Mouse (Mus musculus): ENCODE data around the gene Gm49394. TPM values are rescaled to one million over a fixed set of nuclear protein-coding genes. Genes with fewer than 3 reads are reported as not detected.

Gene Gm49394
- total RNA-seq, 2 experiments from 2014 or later, result 0.32 TPM; not detected in 1

DNA sequence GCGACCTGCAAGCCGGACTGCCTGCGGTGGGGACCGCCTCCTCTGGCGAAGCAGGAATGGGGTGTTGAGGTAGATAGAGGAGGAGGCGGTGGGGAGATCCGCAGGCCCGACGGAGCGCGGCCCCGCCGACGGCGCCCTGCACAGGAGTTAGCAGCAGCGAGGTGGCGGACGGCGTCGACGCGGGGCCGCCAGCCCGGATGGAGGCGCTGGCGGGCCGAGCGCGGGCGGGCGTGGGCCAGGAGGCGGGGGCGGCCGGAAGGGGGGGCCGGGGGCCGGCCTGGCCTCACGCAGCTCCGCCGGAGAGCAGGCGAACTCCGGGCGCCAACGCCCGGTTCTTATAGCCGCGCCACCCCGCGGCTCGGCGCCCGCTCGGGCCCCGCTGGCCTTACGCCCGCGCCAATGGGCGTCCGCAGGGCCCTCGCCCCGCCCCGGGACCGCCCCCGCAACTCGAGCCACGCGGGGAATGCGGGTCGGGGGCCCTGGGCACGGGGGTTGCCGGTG lies 10.5 kb downstream of the Gm49394 start:
- no peak for DNase-seq

DNA sequence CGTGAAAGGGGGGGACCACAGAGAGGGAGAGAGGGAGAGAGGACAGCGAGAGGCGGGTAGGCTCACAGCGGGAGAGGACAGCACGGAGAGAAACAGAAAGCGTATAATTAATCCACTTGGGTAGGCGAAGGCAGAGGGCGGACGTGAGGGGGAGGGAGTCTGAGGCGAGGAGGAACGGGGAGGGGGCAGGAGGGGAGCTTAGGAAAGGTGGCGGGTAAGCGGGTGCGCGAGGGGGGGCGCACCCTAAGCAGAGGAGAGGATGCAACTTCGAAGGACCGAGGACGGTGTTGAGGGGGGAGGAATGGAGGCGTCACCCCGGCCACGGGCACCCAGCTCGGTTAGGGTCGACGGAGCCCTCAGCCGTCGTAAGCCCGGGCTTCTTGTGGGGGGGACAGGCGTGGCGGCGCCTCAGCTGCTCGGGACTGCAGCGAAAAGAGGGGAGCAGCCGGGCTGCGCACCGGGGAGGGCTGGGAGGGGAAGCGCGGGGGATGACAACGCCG lies 11.0 kb downstream of the Gm49394 start:
- DNase-seq, result no peak

DNA sequence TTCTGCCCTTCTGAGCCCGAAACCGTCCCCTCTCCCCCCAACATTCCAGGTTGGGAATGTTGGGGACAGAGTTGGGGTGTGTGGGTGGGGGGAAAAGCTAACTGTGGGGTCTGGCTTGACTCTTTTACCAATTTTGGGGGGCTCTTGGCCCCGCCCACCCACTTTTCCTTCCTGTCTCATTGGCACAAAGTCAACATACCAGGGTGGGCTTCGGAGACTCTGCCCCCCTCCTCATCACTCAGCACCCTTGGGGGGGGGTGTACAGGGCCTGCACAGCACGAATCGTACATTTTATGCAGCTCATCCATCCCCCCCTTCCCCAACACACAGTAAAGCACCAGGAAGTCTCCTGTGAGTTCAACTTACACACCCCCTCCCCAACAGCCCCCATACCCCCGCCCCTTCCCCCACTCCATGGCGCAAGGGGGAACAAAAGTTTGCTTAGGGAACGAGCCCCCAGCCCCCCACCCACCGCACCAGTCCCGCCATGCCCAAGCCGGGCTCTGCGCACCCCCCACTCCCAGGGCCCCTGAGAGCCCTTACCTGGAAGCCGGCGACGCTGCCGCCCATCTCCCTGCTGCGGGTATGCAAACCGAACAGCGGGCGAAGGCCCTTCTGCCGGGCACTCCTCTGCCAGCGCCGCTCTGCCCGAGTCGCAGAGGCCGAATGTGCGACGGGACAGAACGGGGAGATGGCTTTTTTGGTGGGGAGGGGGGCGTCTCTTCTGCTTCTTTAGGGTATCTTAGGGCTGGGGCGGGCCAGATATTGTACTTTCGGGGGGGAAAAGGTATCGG lies 11.7 kb downstream of the Gm49394 start:
- DNase-seq, result no peak

DNA sequence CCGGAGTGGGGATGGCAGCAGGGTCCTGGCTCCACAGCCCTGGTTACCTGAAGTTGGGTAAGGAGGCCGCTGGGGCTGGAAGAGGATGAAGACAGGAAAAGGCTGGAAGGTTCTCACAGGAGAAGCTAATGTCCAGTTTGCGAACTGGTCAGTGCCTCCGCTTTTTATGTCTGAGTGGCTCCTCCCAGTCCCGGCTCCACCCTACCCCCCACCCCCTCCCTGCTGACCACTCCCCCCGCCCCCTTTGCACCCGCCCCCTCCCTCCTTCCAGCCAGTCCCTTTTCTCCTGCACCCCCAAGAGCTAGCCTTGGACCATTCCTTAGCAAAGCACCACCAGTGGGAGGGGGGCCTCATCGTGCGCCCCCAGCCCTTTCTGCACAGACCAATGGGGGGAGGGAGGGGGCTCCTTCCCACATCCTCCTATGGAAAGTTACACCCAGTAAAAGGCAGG lies 12.4 kb downstream of the Gm49394 start:
- DNase-seq, result no peak

DNA sequence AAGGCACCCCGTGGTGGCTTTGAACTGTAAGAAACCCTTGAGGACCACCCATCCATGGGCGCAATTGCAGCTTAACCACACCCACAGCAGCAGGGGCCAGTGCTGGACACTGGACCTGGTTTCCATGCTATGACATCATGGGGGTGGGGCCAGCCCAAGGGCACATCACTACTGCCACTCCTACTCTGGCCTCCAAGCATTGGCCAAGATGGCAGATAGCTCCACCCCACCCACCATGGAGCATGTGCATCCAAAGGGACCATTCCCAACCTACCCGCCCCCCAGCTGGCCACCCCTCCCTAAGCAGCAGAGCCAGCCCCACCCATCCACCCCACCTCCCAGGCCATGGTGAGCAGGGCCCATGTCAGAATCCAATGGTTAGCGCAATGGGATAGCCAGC lies 13.7 kb downstream of the Gm49394 start:
- DNase-seq, result no peak

DNA sequence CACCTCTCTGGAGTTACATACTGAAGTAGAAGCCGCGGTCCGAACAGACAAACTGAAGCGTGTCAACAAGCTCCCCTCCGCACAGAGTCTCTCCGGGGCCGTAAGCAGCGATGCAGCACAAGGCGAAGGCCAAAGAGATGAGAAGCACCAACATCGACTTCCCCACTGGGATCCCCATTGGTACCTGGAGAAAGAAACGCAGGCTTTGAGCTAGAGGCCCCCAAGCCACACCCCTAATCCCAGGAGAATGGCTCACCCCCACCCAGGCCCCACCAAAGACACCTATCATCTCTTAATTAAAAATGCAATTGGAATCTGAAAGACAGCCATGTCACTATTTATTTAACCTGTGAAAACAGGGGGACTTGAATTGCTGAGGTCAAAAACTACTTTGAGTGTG lies 14.1 kb downstream of the Gm49394 start:
- no peak for DNase-seq

DNA sequence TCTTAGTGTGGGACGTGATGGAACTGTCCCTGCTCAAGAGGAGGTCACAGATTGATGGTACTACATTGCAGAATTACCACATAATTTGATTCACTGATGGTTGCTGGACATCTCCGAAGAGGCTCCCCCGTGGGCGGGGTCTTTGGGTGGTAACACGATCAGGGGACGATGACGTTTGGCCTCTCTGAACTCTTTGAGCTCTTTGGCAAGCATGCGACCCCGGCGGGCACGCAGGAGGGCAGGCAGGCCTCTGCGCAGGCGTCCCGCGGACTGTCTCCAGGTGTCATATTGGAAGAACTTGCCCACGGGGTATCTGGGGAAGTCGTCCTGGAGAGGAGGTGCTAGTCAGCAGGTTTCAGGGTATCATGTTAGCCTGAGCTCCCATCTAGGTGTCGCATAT lies 16.0 kb downstream of the Gm49394 start:
- DNase-seq, result no peak

DNA sequence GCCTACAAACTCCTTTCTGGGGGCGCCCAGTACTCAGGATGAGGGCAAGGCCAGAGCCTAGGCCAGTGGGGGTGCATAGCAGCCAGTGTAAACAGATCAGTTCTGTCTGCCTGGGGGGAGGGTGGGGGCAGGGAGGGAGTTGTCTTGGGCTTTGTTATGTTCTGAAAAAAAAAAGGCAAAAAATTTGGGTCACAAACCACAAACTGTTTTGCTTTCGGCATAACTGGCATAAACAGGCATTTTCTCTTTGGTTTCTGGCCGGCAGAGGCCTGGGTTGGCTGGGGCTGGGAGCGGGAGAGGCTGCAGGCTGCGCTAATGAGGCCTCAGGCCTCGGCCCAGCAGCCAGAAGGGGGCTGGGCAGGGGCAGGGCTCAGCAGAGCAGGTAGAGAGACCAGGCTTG lies 23.1 kb downstream of the Gm49394 start:
- no peak for DNase-seq

DNA sequence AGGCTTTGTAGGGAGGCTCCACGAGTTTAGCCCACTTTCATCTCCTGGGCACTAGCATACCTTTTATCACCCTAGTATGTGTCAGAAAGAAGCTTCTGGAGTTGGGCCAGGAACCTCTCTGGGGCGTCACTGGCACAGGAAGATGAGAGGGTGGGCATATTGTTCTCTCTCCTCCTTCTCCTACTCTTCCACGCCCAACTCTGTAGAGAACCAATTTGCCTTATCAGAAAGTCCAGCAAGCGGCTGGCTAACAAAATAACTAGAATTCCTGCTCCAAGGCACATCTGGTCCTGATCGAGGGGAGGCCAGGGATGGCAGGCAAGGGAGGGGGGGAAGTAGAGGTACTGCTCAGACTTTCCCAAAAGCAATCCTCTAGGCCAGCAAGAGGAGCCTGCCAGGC lies 24.7 kb downstream of the Gm49394 start:
- DNase-seq, result no peak

DNA sequence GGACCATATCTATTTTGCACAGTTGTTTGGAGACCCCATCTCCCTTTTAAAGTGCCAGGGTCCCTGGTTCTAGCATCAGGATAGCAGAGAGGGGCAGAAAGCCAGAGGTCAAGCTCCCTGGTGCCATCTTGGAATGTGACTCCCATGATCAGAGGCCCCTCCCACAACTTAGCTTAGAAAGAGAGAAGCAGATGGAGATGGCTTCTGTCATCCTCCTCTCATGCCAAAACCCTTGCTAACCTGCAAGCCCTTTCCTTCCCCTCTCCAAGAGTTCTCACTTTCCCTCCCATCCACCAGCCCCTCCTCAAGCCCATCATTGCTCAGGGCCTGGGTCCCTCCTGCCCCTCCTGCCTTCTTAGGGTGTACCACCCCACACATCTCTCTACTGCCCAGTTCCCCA lies 33.6 kb downstream of the Gm49394 start:
- no peak for DNase-seq

DNA sequence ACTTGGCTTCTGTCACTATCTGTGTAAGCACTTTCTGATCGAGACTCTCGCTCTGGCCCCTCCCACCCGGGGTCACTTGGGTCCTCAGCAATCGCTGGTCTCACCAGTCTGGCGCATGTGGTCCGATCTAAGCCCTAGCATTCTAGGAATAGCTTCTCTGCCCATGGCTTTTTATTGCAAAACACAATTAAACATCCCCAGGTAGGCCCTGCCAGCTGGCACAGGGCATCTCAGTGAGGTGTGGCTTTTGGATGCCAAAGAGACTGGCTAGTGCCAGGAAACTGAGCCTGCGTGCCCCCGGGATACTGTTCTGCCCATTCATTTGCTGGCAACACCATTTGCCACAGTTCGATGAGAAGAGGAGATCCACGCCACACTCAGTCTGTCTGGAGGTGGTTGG lies 39.1 kb downstream of the Gm49394 start:
- no peak for DNase-seq

DNA sequence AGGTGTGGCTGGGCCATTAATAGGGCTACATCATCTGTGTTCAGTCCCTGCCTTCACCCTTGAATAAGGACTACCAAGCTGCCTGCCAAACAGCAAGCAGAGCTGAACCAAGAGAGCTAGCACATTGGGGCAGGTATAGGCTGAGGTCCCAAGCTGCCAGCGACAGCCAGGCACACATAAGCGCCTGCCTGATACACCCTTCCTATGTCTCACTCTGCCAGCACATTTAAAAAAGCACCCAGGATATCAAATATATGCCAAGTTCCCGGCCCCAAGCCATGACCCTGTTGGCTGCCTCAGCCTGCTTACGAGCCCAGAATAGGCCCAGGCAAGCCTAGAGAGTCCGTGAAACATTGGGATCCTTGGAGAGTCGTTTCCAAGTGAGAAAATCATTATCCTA lies 39.9 kb downstream of the Gm49394 start:
- no peak for DNase-seq

DNA sequence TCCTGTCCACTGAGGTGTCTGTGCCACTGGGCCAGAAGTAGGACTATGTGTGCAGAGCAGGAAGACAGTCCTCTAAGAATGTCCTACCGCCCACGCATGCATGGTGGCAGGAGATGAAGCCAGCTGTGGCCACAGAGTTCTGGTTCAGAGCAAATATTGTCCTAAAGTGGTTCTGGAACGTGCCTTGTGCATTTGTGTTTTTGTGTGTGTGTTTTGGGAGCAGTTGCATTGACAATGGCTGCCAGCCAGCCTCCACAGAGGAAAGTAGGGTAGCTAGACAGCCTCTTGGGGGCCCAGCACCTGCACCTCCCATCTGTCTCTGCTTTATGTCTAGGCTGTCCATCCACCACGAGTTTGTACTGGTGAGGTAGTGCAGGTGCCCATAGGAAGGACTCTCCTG lies 47.6 kb downstream of the Gm49394 start:
- DNase-seq, result no peak

DNA sequence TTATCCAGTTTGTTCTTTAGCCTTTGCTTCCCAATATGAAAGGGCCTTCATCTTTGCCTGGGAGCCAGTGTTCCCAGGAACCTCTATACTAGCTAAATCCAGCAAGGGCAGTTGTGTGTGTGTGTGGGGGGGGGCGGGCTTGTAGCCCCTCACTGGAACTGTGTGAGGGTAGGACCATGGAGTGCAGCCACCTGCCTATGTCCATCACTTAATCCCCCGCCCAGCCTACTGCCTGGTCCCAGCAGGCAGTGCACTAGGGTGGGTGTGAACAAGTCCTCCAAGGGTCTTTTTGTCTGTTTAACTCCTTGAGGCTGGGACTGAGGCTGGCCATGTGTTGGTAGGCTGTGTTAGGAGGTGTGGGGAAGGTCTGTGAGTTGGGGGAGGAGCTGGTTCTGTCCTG lies 56.7 kb downstream of the Gm49394 start:
- DNase-seq, result no peak

DNA sequence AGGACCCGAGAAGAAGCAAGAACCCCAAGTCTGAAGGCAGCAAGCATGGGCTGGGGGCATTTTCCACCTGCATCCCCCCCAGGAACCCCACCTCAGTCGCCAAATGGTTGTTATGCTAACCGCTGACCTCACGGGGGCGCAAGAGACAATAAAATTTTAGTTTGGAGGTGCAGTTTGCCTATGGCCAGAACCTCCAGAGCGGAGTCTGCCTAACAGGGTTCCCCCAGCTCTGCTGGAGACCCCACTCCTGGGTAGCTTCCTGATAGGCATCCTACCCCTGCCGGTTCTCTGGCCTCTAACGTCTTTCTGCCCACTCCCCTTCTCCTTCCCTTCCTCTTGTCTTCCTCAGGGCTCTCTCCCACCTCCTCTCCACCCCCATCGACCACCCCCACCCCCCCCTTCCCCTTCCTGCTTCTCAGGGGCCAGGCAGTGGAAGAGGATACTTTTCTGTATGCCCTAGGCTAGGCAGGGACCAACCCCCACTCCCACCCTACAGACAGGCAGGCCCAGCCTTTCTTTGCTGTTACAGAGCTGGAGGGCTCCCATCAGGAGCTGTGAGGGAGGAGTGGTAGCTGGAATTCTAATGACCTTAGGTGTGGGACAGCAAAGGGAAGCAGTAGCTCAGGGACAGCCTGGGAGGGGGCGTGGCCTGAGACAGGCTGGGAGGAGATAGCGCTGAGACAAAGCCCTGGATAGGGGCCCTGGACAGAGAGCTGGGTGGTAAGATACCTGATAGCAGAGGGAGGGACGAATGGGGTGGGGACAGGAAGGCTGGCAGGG lies 58.9 kb downstream of the Gm49394 start:
- peak; percentile 47 to 51 for DNase-seq

DNA sequence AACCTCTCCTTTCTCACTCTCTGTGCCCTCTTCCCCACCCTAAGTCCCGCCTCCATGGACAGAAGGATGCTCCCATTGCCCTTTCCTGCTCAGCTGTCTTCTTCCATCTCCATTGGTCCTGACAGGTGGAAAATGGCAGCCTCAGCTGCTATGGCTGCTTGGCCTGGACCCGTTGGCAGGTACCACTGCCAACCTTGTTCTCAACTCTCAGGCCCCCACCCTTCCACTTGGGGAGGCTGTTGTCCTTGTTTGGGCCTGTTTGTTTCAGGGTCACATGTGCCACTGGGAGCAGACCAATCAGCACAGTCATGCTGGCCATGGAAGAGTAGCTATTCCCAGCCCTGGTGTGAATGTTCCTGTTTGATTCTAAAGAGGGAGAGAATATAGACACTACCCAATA lies 68.8 kb downstream of the Gm49394 start:
- DNase-seq, result no peak

Small RNAs within 50 kb of the gene (microRNA-seq; reads per million reads assigned to microRNA genes)
- gene Mir483, result 89.9 to 103 reads per million in 2 experiments

Other genes with a start within 250 kb of the Gm49394 start
- not detected for gene Syt8, start 235.1 kb downstream of the Gm49394 start, total RNA-seq (2021)
- gene Tnni2, start 228.1 kb downstream of the Gm49394 start, total RNA-seq (2021), result not detected
- 1 to 10 TPM; 1.2 to 3.4 TPM for gene Lsp1, start 209.1 kb downstream of the Gm49394 start, total RNA-seq (2021)
- gene Tnnt3, start 171.1 kb downstream of the Gm49394 start, total RNA-seq (2021), result not detected
- gene Mrpl23, start 137.3 kb downstream of the Gm49394 start, total RNA-seq (2021), result 10 to 100 TPM in 1 of 2 experiments, 1 to 10 TPM in 1; 4.8 to 13.8 TPM
- gene Igf2, start 3.1 kb downstream of the Gm49394 start, total RNA-seq (2021), result 100 to 1,000 TPM in 1 of 2 experiments, 10 to 100 TPM in 1; 61.7 to 106 TPM
- not detected for gene Ins2, start 73.4 kb upstream of the Gm49394 start, total RNA-seq (2021)

Measured in layer of hippocampus, postnatal 36 days (tissue).